Mouse (Mus musculus) embryonic facial prominence, embryonic 13.5 days (tissue): Measurements from ENCODE around the gene Wfdc6b. TPM values are rescaled to one million over a fixed set of nuclear protein-coding genes. Genes with fewer than 3 reads are reported as not detected.
A peak's percentile ranks its signal among the peaks of the same experiment; 100 is the strongest.
"Not testable (repeated sequence)": the region's sequence is repeated elsewhere in the genome, so short reads cannot be mapped to it uniquely, and the experiment has no call there.

Experiments
- ATAC-seq: fragments of 200-750 bp; cut with Nextera tagmentation; 2 replicates; pipeline ENCODE4 v1.8.0; 2017; ENCODE audit warnings: low read depth; ENCODE audit not compliant: insufficient number of reproducible peaks, insufficient read depth, low FRiP score, low TSS enrichment
- H3K27ac ChIP-seq: fragments of 300-500 bp; sonication (generic); 2 replicates; pipeline ENCODE4 v1.5.1; 2015; ENCODE audit warnings: moderate library complexity, mild to moderate bottlenecking, inconsistent platforms
- H3K27me3 ChIP-seq: fragments of 300-500 bp; sonication (generic); 2 replicates; pipeline ENCODE4 v1.6.1; 2015; ENCODE audit warnings: mild to moderate bottlenecking, inconsistent platforms
- H3K36me3 ChIP-seq: fragments of 300-500 bp; sonication (generic); 2 replicates; pipeline ENCODE4 v1.6.1; 2015; ENCODE audit warnings: mild to moderate bottlenecking, inconsistent platforms
- H3K4me1 ChIP-seq: fragments of 300-500 bp; sonication (generic); 2 replicates; pipeline ENCODE4 v1.6.1; 2015; ENCODE audit warnings: inconsistent platforms
- H3K4me2 ChIP-seq: fragments of 300-500 bp; sonication (generic); 2 replicates; pipeline ENCODE4 v1.6.1; 2015; ENCODE audit warnings: moderate library complexity, mild to moderate bottlenecking, inconsistent platforms
- H3K4me3 ChIP-seq: fragments of 300-500 bp; sonication (generic); 2 replicates; pipeline ENCODE4 v1.5.1; 2015; ENCODE audit warnings: mild to moderate bottlenecking, inconsistent platforms
- H3K9ac ChIP-seq: fragments of 300-500 bp; sonication (generic); 2 replicates; pipeline ENCODE4 v1.6.1; 2015; ENCODE audit warnings: mild to moderate bottlenecking, inconsistent platforms
- H3K9me3 ChIP-seq: fragments of 300-500 bp; sonication (generic); 2 replicates; pipeline ENCODE4 v1.6.1; 2016; ENCODE audit warnings: inconsistent platforms
- WGBS: fragments of 180-500 bp; shearing (Covaris S2); methylation state at CpG from one replicate; pipeline ENCODE4 v1.1.7; 2015; ENCODE audit warnings: mixed read lengths; 5-methylcytosine and 5-hydroxymethylcytosine counted together
- polyA plus RNA-seq: library from polyadenylated mRNA; unstranded; fragments of >200 nt; fragmentation: Nextera tagmentation; extraction: Ambion mirVana; gene quantifications from 2 replicates; pipeline ENCODE4 v1.2.1, GENCODE M21; 2015

Gene Wfdc6b
- not detected in 2 replicates for polyA plus RNA-seq

DNA sequence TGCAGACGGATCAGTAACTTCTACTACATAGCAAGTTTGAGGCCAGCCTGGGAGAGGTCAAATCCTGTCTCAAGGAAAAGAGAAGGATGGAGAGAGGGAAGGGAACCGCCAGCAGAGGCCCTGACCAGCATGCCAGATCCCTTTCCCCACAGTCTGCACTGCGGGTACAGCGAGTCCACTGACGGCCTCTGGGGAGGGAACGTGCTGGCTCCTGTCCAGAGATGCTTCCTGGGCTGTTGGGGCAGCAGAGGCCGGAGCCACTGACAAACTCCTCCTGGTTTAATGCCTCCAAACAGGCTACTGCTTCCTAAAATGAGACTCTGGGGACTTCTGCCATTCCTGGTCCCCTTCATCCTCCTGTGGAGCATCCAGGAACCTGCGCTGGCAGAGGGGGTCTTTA, at the start of gene Wfdc6b, which contains the start of gene Wfdc8:
Gene Wfdc6b (plus strand): TSS at position 52 of the 400 bp plus-strand sequence.
Gene Wfdc8 (minus strand): TSS at position 156 of the 400 bp plus-strand sequence.
- not testable (repeated sequence) for H3K9ac ChIP-seq, H3K4me2 ChIP-seq, H3K4me3 ChIP-seq, H3K9me3 ChIP-seq, H3K36me3 ChIP-seq, H3K27ac ChIP-seq, H3K27me3 ChIP-seq, H3K4me1 ChIP-seq, ATAC-seq
- 60% methylated on average over 8 of the region's 8 CpGs for WGBS

DNA sequence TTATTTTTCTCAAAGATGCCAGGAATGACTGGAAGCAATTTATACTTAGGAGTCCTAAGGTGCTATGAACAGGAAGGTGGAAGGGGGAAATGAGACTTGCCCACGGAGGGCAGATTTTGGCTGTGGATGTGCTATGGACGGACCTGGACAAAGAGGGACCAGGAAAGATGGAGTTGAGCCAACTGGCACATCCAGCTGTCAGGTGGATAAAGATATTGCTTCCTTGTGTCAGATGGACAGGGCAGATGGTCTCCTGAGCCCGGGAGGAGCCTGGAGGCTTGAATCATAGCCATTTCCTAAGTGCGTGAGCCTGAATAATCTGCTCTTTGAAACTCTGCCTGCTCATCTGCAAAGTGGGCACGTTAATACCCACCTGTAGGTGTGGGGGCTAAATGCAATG, 49.0 kb upstream of the Wfdc6b start:
- no peak overlapping the region for H3K4me3 ChIP-seq
- H3K27ac ChIP-seq = no peak overlapping the region
- H3K4me2 ChIP-seq = no peak overlapping the region
- peaks cover 5% of the 10 kb centered on the region; the same call in 1 of the 2 replicates for H3K27me3 ChIP-seq
- no peaks in the 10 kb centered on the region for H3K9me3 ChIP-seq
- peaks cover 16% of the 10 kb centered on the region for H3K4me1 ChIP-seq
- WGBS = 71% methylated on average over 5 of the region's 5 CpGs
- peaks cover 8% of the 10 kb centered on the region for H3K36me3 ChIP-seq
- peak overlapping the region; percentile 75; the same call in 1 of the 2 replicates for H3K9ac ChIP-seq
- no peak for ATAC-seq

DNA sequence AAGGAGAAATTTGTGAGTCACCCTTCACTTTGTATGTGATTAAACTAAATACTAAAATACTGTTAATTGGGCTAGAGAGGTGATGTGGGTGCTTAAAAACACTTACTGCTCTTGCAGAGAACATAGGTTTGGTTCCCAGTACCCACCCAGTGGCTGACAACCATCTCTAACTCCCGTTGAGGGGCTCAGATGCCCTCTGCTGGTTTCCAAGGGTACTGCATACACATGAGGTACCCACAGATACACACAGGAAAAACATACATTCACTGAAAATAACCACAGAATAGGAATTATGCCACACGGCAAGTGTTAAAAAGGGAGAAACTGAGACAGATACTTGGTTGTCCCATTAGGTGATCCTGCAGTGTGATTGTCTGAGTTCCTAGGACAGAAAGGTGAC, 46.3 kb upstream of the Wfdc6b start:
- H3K4me1 ChIP-seq = peaks cover 14% of the 10 kb centered on the region
- H3K27ac ChIP-seq = no peak overlapping the region
- WGBS = 80% methylated on average over 2 of the region's 2 CpGs
- H3K9ac ChIP-seq = no peak overlapping the region
- no peaks in the 10 kb centered on the region for H3K9me3 ChIP-seq
- no peak overlapping the region for H3K4me3 ChIP-seq
- no peak overlapping the region for H3K4me2 ChIP-seq
- H3K27me3 ChIP-seq = peaks cover 5% of the 10 kb centered on the region; the same call in 1 of the 2 replicates
- ATAC-seq = no peak
- peaks cover 8% of the 10 kb centered on the region for H3K36me3 ChIP-seq

DNA sequence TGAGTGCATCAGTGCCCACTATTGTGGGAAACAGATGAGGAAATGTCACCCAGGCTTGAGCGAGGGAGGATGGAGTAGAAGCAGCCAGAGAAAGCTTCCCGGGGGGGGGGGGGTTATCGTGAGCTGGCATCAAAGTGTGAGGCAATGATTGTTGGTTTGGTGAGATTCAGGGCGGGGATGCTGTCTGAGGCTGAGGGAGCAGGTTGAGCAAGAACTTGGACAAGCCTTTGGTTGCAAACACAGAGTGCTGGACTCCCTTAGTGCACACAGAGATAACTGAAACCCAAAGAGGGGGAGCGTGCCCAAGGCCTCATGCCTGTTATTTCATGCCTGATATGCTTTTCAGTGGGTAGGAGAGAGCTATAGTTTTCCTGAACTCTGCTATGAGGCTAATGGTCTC, 45.9 kb upstream of the Wfdc6b start:
- Histone ChIP-seq H3K4me2 (no peak overlapping the region), H3K4me3 (no peak overlapping the region), H3K27ac (no peak overlapping the region), H3K27me3 (peaks cover 2% of the 10 kb centered on the region; the same call in 1 of the 2 replicates), H3K9me3 (no peaks in the 10 kb centered on the region), H3K9ac (no peak overlapping the region), H3K4me1 (peaks cover 10% of the 10 kb centered on the region), H3K36me3 (peaks cover 8% of the 10 kb centered on the region)
- 81% methylated on average over 5 of the region's 5 CpGs for WGBS
- no peak for ATAC-seq

DNA sequence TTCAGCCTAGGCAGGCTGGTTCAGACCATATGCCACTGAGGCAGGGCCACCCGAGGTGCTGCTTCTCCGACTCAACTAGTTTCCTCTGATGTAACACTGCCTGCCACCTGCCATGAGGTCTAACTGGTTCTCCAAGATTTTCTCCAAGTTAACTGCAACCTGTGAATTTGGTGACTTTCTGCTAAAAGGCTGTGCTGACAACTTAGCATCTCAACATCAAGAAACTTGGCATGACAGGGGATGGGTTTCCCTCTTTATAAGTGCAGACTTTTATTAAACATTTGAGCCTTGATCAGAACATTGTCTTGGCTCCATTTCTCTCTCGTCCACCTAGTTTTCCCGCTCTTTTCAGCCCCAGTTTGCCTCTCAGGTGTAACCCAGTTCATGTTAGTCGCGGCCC, 40.0 kb upstream of the Wfdc6b start, which contains the start of gene Spint3:
Gene Spint3 (minus strand): TSS at position 101 of the 400 bp plus-strand sequence.
- not testable (repeated sequence) for H3K9me3 ChIP-seq, H3K9ac ChIP-seq, ATAC-seq, H3K4me3 ChIP-seq, H3K36me3 ChIP-seq, H3K4me1 ChIP-seq, H3K27me3 ChIP-seq, H3K4me2 ChIP-seq, H3K27ac ChIP-seq
- WGBS = 82% methylated on average over 6 of the region's 6 CpGs

DNA sequence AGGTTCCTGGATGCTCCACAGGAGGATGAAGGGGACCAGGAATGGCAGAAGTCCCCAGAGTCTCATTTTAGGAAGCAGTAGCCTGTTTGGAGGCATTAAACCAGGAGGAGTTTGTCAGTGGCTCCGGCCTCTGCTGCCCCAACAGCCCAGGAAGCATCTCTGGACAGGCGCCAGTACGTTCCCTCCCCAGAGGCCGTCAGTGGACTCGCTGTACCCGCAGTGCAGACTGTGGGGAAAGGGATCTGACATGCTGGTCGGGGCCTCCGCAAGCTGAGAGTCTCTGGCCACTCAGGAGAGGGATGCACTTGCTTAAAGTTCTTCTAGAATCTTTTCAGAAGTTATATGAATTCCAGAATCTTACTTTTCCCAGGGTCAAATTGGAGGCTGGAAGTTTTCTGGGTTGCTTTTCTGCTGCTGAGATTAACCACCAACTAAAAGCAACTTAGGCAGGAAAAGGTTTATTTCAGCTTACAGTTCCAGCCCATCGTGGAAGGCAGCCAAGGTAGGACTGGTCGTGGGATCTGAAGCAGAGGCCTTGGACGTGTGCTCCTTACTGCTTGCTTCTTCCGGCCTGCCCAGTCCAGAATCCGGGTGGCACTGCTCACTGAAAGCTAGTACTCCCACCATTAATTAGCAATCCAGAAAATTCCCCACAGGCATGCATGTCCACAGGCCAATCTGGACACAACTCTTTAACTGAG, 28.1 kb upstream of the Wfdc6b start, which contains the start of gene Wfdc6a:
Gene Wfdc6a (minus strand): TSS at position 423 of the 701 bp plus-strand sequence.
- H3K4me2 ChIP-seq, H3K27me3 ChIP-seq, H3K27ac ChIP-seq, H3K4me3 ChIP-seq, H3K4me1 ChIP-seq, H3K36me3 ChIP-seq, ATAC-seq, H3K9me3 ChIP-seq: not testable (repeated sequence)
- 66% methylated on average over 13 of the region's 13 CpGs for WGBS
- 0 out of 2 replicates have a peak within 1 kb of the TSS, but pooled peaks have one; percentile 21 for H3K9ac ChIP-seq

DNA sequence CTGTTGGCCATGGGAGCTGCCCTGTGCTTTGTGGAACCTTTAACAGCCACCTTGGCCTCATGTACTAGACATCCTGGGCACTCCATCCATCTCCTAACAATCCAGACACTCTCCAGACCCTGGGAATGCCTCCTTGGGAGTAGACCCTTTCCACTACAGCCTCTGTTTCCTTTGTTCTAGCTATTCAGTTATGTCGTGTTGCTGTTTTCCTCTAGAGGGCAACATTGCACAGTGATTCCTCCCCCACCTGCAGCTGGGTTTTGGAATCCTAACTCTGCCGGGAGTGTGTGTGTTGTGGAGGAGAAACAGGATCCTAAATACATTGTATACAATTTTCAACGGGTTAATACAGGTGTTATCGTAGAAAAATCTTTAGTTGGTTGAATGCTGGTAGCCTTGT, 21.3 kb upstream of the Wfdc6b start:
- Histone ChIP-seq H3K4me3 (no peak overlapping the region), H3K9me3 (no peaks in the 10 kb centered on the region), H3K9ac (no peak overlapping the region), H3K27me3 (0 out of 2 replicates have a peak, but pooled peaks cover 3% of the 10 kb centered on the region), H3K4me1 (no peaks in the 10 kb centered on the region), H3K36me3 (no peaks in the 10 kb centered on the region), H3K4me2 (no peak overlapping the region), H3K27ac (no peak overlapping the region)
- WGBS = 4% methylated on average over 4 of the region's 4 CpGs
- no peak for ATAC-seq

DNA sequence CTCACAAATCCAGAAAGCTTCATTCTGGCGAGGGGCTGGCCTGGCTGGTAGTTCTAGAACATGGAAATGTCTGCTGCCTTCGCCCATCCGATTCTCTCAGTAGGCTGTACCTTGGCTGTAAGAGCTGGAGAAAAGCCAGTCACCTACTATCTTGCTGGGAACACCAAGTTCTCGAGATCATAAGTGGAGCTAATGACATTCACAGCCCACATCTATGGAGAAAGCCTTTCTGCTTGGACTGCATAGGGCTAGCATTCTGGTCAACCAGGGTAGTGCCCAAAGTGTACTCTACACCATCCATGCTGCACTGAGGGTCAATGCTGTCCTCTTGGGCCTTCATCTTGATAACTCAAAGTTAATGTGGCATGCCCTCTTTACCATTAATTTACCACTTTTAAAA, 19.8 kb upstream of the Wfdc6b start, which contains the start of gene Eppin:
Gene Eppin (minus strand): TSS at position 101 of the 400 bp plus-strand sequence.
- WGBS = 77% methylated on average over 4 of the region's 4 CpGs
- no peak within 1 kb of the TSS for H3K4me3 ChIP-seq
- H3K27me3 ChIP-seq = 0 out of 2 replicates have a peak, but pooled peaks cover 3% of the 10 kb centered on the region
- H3K4me2 ChIP-seq = no peak within 1 kb of the TSS
- H3K27ac ChIP-seq = no peak within 1 kb of the TSS
- no peaks in the 10 kb centered on the region for H3K9me3 ChIP-seq
- no peak for ATAC-seq
- H3K9ac ChIP-seq = no peak within 1 kb of the TSS
- no peaks in the 10 kb centered on the region for H3K4me1 ChIP-seq
- no peaks in the 10 kb centered on the region for H3K36me3 ChIP-seq

DNA sequence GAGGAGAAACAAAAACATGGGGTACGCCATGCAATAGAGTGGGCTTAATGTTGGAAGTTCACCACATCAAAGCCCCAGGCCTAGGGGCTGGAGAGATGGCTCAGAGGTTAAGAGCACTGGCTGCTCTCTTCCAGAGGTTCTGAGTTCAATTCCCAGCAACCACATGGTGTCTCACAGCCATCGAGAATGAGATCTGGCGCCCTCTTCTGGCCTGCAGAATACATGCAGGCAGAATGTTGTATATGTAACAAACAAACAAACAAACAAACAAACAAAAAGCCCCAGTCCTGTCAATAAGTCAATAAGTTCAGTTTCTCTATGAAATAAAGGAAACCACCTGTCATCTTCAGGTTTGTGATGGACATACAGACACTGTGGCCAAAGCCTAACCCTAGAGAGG, 13.1 kb upstream of the Wfdc6b start:
- Histone ChIP-seq H3K27me3 (no peaks in the 10 kb centered on the region), H3K36me3 (no peaks in the 10 kb centered on the region), H3K27ac (no peak overlapping the region), H3K9me3 (0 out of 2 replicates have a peak, but pooled peaks cover 3% of the 10 kb centered on the region), H3K4me1 (no peaks in the 10 kb centered on the region), H3K9ac (no peak overlapping the region), H3K4me2 (no peak overlapping the region), H3K4me3 (no peak overlapping the region)
- 66% methylated on average over 3 of the region's 3 CpGs for whole genome bisulfite sequencing
- ATAC-seq = no peak

DNA sequence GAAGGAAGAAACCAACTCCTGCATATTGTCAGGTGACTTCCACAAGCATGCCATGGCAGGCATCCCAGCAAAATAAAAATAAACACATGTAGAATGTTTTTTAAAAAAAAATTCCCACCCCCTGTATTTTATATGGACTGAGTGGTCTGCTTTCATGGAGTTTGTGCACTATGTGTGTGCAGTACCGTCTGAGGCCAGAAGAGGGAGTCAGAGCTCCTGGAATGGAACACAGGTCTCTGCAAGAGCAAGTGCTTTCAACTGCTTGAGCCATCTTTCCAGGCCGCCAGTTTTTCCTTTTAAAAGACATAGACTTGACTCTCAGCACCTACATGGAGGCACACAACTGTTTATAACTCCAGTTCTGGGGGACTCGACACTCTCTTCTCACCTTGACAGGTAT, 9.8 kb upstream of the Wfdc6b start:
- no peak overlapping the region for H3K27ac ChIP-seq
- no peaks in the 10 kb centered on the region for H3K27me3 ChIP-seq
- H3K4me2 ChIP-seq = no peak overlapping the region
- 85% methylated on average over 3 of the region's 3 CpGs for WGBS
- no peak overlapping the region for H3K9ac ChIP-seq
- H3K4me1 ChIP-seq = no peaks in the 10 kb centered on the region
- H3K36me3 ChIP-seq = no peaks in the 10 kb centered on the region
- no peak overlapping the region for H3K4me3 ChIP-seq
- no peak for ATAC-seq
- 0 out of 2 replicates have a peak, but pooled peaks cover 3% of the 10 kb centered on the region for H3K9me3 ChIP-seq

DNA sequence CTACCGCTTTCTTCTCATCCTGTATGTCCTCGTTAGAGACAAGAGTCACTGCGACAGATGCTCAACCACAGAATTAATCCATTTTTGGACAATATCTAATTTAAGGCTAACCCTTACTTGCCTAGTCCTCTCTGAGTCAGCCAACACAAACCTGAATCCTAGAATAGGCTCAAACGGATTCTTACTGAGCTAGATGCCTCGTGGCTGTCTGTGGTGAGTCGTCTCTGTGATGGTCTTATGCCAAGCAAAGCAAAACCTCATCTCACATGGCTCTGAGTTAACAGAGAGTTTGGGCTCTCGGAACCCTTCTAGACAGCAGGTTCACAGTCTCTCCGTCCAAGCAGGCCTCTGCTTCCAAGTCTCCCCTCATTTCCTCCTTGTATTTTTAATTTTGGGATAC, 8.9 kb upstream of the Wfdc6b start:
- Histone ChIP-seq H3K27ac (no peak overlapping the region), H3K4me2 (no peak overlapping the region), H3K4me1 (no peaks in the 10 kb centered on the region), H3K4me3 (no peak overlapping the region), H3K9ac (no peak overlapping the region), H3K9me3 (0 out of 2 replicates have a peak, but pooled peaks cover 3% of the 10 kb centered on the region), H3K36me3 (no peaks in the 10 kb centered on the region), H3K27me3 (no peaks in the 10 kb centered on the region)
- ATAC-seq = no peak
- WGBS = 86% methylated on average over 8 of the region's 8 CpGs

DNA sequence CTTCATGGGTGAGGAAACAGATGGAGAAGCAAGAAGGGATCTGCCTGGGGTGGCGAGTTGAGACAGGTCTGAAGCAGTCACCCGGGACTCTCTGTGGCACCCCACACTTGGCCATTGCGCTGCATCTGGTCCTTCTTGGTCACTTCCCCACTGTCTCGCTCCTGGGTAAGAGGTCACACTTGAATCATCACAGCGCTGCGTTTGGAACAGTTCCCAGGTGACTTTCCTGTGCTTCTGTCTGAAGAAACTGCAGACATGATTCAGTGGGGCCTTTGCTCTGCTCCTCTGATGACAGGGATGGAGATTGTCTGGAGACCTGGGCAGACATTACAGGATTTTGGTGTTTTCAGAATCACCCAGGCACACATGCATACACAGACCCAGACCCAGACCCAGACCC, 4.5 kb upstream of the Wfdc6b start:
- no peaks in the 10 kb centered on the region for H3K36me3 ChIP-seq
- no peaks in the 10 kb centered on the region for H3K27me3 ChIP-seq
- 78% methylated on average over 6 of the region's 6 CpGs for WGBS
- no peak for ATAC-seq
- H3K9me3 ChIP-seq = no peaks in the 10 kb centered on the region
- no peak overlapping the region for H3K4me2 ChIP-seq
- peaks cover 8% of the 10 kb centered on the region for H3K4me1 ChIP-seq
- H3K9ac ChIP-seq = no peak overlapping the region
- H3K4me3 ChIP-seq = no peak overlapping the region
- no peak overlapping the region for H3K27ac ChIP-seq
